Mouse (Mus musculus) CH12.LX (cell line): ENCODE data around the gene Il6st. TPM values are rescaled to one million over a fixed set of nuclear protein-coding genes. Genes with fewer than 3 reads are reported as not detected.

Experiments used
- DNase-seq: peaks from one replicate; pipeline ENCODE4 v3.0.0-alpha.2; 2013; ENCODE audit errors: extremely low read depth
- H3K27ac ChIP-seq: 2 replicates; pipeline ENCODE4 v1.5.1; 2012; ENCODE audit warnings: low read depth, mild to moderate bottlenecking, control low read depth, moderate library complexity; ENCODE audit not compliant: insufficient read depth
- H3K27me3 ChIP-seq: replicated peaks from 2 replicates; pipeline ENCODE3; 2012; ENCODE audit warnings: inconsistent platforms
- H3K36me3 ChIP-seq, 2 experiments: replicated peaks in 1 of 2; 2 replicates each; pipeline versions ENCODE3 to v1.6.1; 2012; ENCODE audit warnings: inconsistent platforms in 1 of 2, low read length in 1 of 2, mild to moderate bottlenecking in 1 of 2, mixed read lengths in 1 of 2, moderate library complexity in 1 of 2; ENCODE audit not compliant: control insufficient read depth in 1 of 2, insufficient read depth in 1 of 2
- H3K4me1 ChIP-seq, 2 experiments: 2 replicates each; pipeline ENCODE4 v1.6.1; 2012; ENCODE audit warnings: inconsistent platforms in 1 of 2, moderate library complexity in 1 of 2; ENCODE audit not compliant: insufficient read depth in 2 of 2, control insufficient read depth in 1 of 2
- H3K4me2 ChIP-seq: 2 replicates; pipeline ENCODE4 v1.6.1; 2012; ENCODE audit warnings: low read depth, mild to moderate bottlenecking, control low read depth; ENCODE audit not compliant: poor library complexity, insufficient read depth, severe bottlenecking
- H3K4me3 ChIP-seq, 3 experiments: fragments of 150-350 bp in 1 of 3; sonication (generic) in 1 of 3; replicated peaks in 1 of 3; 2 replicates each; pipeline versions ENCODE3 to v1.5.1; 2011 to 2012; ENCODE audit warnings: low read depth in 2 of 3, low read length in 2 of 3, mild to moderate bottlenecking in 2 of 3, moderate library complexity in 2 of 3, control low read depth in 1 of 3, improper control_type of control experiment in 1 of 3, inconsistent platforms in 1 of 3, mixed read lengths in 1 of 3; ENCODE audit not compliant: poor library complexity in 1 of 3
- H3K79me2 ChIP-seq: replicated peaks from 2 replicates; pipeline ENCODE4 v1.6.1; 2012; ENCODE audit warnings: mild to moderate bottlenecking, moderate library complexity; ENCODE audit not compliant: control insufficient read depth, poor library complexity, insufficient read depth, severe bottlenecking; ENCODE audit errors: extremely low read depth
- H3K9ac ChIP-seq: 2 replicates; pipeline ENCODE4 v1.6.1; 2012; ENCODE audit warnings: low read depth, mild to moderate bottlenecking, control low read depth, moderate library complexity; ENCODE audit not compliant: insufficient read depth
- H3K9me3 ChIP-seq: replicated peaks from 2 replicates; pipeline ENCODE3; 2012; ENCODE audit warnings: low read length, inconsistent platforms, mixed read lengths
- BHLHE40 ChIP-seq: IDR thresholded peaks from 2 replicates; pipeline ENCODE4 v1.6.1; 2011; ENCODE audit warnings: mild to moderate bottlenecking, low read depth, low read length, improper control_type of control experiment
- CHD1 ChIP-seq: IDR thresholded peaks from 2 replicates; pipeline ENCODE4 v1.6.1; 2012; ENCODE audit warnings: low read depth, low read length, improper control_type of control experiment, inconsistent platforms
- CHD2 ChIP-seq: IDR thresholded peaks from 2 replicates; pipeline ENCODE4 v1.6.1; 2011; ENCODE audit warnings: low read length, improper control_type of control experiment
- E2F4 ChIP-seq: IDR thresholded peaks from 2 replicates; pipeline ENCODE4 v1.6.1; 2011; ENCODE audit warnings: low read depth, low read length, improper control_type of control experiment; ENCODE audit not compliant: insufficient replicate concordance
- ELF1 ChIP-seq: IDR thresholded peaks from 2 replicates; pipeline ENCODE4 v1.6.1; 2014; ENCODE audit warnings: low read depth, mild to moderate bottlenecking, inconsistent platforms, low read length, improper control_type of control experiment
- EP300 ChIP-seq: IDR thresholded peaks from 2 replicates; pipeline ENCODE4 v1.6.1; 2011; ENCODE audit warnings: low read length, improper control_type of control experiment
- ETS1 ChIP-seq: conservative IDR thresholded peaks from 2 replicates; pipeline ENCODE4 v1.6.1; 2012; ENCODE audit warnings: low read depth, mild to moderate bottlenecking, inconsistent platforms, low read length, improper control_type of control experiment, moderate library complexity
- GABPA ChIP-seq: IDR thresholded peaks from 2 replicates; pipeline ENCODE4 v1.6.1; 2012; ENCODE audit warnings: low read depth, low read length, improper control_type of control experiment, inconsistent platforms; ENCODE audit not compliant: insufficient replicate concordance
- IRF4 ChIP-seq: IDR thresholded peaks from 2 replicates; pipeline ENCODE4 v1.6.1; 2014; ENCODE audit warnings: low read depth, mild to moderate bottlenecking, inconsistent platforms, low read length, improper control_type of control experiment
- JUN ChIP-seq: IDR thresholded peaks from 2 replicates; pipeline ENCODE4 v1.6.1; 2011; ENCODE audit warnings: low read depth, mild to moderate bottlenecking, low read length, improper control_type of control experiment, moderate library complexity; ENCODE audit not compliant: insufficient read depth
- JUND ChIP-seq: conservative IDR thresholded peaks from 2 replicates; pipeline ENCODE4 v1.6.1; 2011; ENCODE audit warnings: low read depth, low read length, improper control_type of control experiment
- KAT2A ChIP-seq: IDR thresholded peaks from 2 replicates; pipeline ENCODE4 v1.6.1; 2012; ENCODE audit warnings: low read length, improper control_type of control experiment, inconsistent platforms; ENCODE audit not compliant: insufficient replicate concordance
- MAFK ChIP-seq: IDR thresholded peaks from 2 replicates; pipeline ENCODE4 v1.6.1; 2011; ENCODE audit warnings: low read length, improper control_type of control experiment; ENCODE audit not compliant: insufficient replicate concordance
- MAX ChIP-seq: IDR thresholded peaks from 2 replicates; pipeline ENCODE4 v1.6.1; 2011; ENCODE audit warnings: low read length, improper control_type of control experiment
- MAZ ChIP-seq: IDR thresholded peaks from 2 replicates; pipeline ENCODE4 v1.6.1; 2012; ENCODE audit warnings: low read depth, mild to moderate bottlenecking, inconsistent platforms, low read length, improper control_type of control experiment, moderate library complexity
- MEF2A ChIP-seq: IDR thresholded peaks from 2 replicates; pipeline ENCODE4 v1.6.1; 2014; ENCODE audit warnings: low read depth, mild to moderate bottlenecking, inconsistent platforms, low read length, improper control_type of control experiment, borderline replicate concordance
- MXI1 ChIP-seq: IDR thresholded peaks from 2 replicates; pipeline ENCODE4 v1.6.1; 2011; ENCODE audit warnings: mild to moderate bottlenecking, low read depth, low read length, improper control_type of control experiment
- MYC ChIP-seq: IDR thresholded peaks from 2 replicates; pipeline ENCODE4 v1.6.1; 2011; ENCODE audit warnings: low read depth, mild to moderate bottlenecking, improper control_type of control experiment, low read length
- NELFE ChIP-seq: IDR thresholded peaks from 2 replicates; pipeline ENCODE4 v1.6.1; 2011; ENCODE audit warnings: low read depth, low read length, improper control_type of control experiment
- NRF1 ChIP-seq: IDR thresholded peaks from 2 replicates; pipeline ENCODE4 v1.6.1; 2014; ENCODE audit warnings: low read depth, mild to moderate bottlenecking, inconsistent platforms, low read length, improper control_type of control experiment, moderate library complexity
- PAX5 ChIP-seq: IDR thresholded peaks from 2 replicates; pipeline ENCODE4 v1.6.1; 2012; ENCODE audit warnings: low read length, inconsistent platforms, mixed read lengths
- POLR2A ChIP-seq: IDR thresholded peaks from 2 replicates; pipeline ENCODE4 v1.6.1; 2011; ENCODE audit warnings: low read depth, mild to moderate bottlenecking, improper control_type of control experiment, low read length
- POLR2AphosphoS2 ChIP-seq: IDR thresholded peaks from 2 replicates; pipeline ENCODE4 v1.6.1; 2011; ENCODE audit warnings: low read depth, low read length, improper control_type of control experiment
- RAD21 ChIP-seq: IDR thresholded peaks from 2 replicates; pipeline ENCODE4 v1.6.1; 2011; ENCODE audit warnings: low read depth, mild to moderate bottlenecking, low read length, improper control_type of control experiment, moderate library complexity
- RCOR1 ChIP-seq: conservative IDR thresholded peaks from 2 replicates; pipeline ENCODE4 v1.6.1; 2012; ENCODE audit warnings: low read depth, mild to moderate bottlenecking, inconsistent platforms, low read length, improper control_type of control experiment
- SIN3A ChIP-seq: IDR thresholded peaks from 2 replicates; pipeline ENCODE4 v1.6.1; 2012; ENCODE audit warnings: low read length, improper control_type of control experiment, inconsistent platforms
- SMC3 ChIP-seq: IDR thresholded peaks from 2 replicates; pipeline ENCODE4 v1.6.1; 2011; ENCODE audit warnings: low read depth, low read length, improper control_type of control experiment
- TBP ChIP-seq: conservative IDR thresholded peaks from 2 replicates; pipeline ENCODE4 v1.6.1; 2011; ENCODE audit warnings: low read depth, low read length, improper control_type of control experiment
- TCF12 ChIP-seq: IDR thresholded peaks from 2 replicates; pipeline ENCODE4 v1.6.1; 2014; ENCODE audit warnings: low read depth, mild to moderate bottlenecking, inconsistent platforms, low read length, improper control_type of control experiment
- UBTF ChIP-seq: IDR thresholded peaks from 2 replicates; pipeline ENCODE4 v1.6.1; 2012; ENCODE audit warnings: low read depth, mild to moderate bottlenecking, inconsistent platforms, low read length, improper control_type of control experiment, moderate library complexity
- USF1 ChIP-seq: IDR thresholded peaks from 2 replicates; pipeline ENCODE4 v1.6.1; 2014; ENCODE audit warnings: low read depth, mild to moderate bottlenecking, inconsistent platforms, low read length, improper control_type of control experiment
- ZC3H11A ChIP-seq: IDR thresholded peaks from 2 replicates; pipeline ENCODE4 v1.6.1; 2012; ENCODE audit warnings: low read depth, mild to moderate bottlenecking, inconsistent platforms, low read length, improper control_type of control experiment
- ZKSCAN1 ChIP-seq: IDR thresholded peaks from 2 replicates; pipeline ENCODE4 v1.6.1; 2012; ENCODE audit warnings: low read depth, inconsistent platforms, low read length, improper control_type of control experiment, borderline replicate concordance
- ZMIZ1 ChIP-seq: IDR thresholded peaks from 2 replicates; pipeline ENCODE4 v1.6.1; 2012; ENCODE audit warnings: low read depth, mild to moderate bottlenecking, inconsistent platforms, low read length, improper control_type of control experiment
- dilution Hi-C: fragments of 300-500 bp; cut with MboI; formaldehyde crosslinking; loops from 2 replicates; pipeline ENCODE4 v1.14.3; 2020; ENCODE audit warnings: low sequenced_read_pairs; ENCODE audit not compliant: extremely low pct_unique_long_range_greater_than_20kb, extremely low pct_ligation_motif_present
- in situ Hi-C: fragments of 300-500 bp; cut with MboI; formaldehyde crosslinking; loops from 3 replicates; pipeline ENCODE4 v1.14.3; 2019; ENCODE audit warnings: low sequenced_read_pairs, low pct_ligation_motif_present, low pct_unique_long_range_greater_than_20kb, mixed read lengths
- polyA plus RNA-seq: library from polyadenylated mRNA; unstranded; fragments of >175 nt; gene quantifications from 2 replicates; pipeline ENCODE4 v1.2.1, GENCODE M21; 2012; ENCODE audit warnings: low read depth; ENCODE audit not compliant: insufficient read length
- total RNA-seq, 2 experiments: library from RNA; depleted of rRNA; stranded (reverse); fragments of 300-350 nt in 1 of 2; fragments of >200 nt in 1 of 2; gene quantifications; 2 replicates each; pipeline ENCODE4 v1.2.3; 2012 to 2014

The Il6st gene
- total and polyA plus RNA-seq, 3 experiments = 3.5 to 7.6 (median 5.7) TPM

GRCm38 (mm10) chr13:112466136-112466945, 2.5 kb downstream of the Il6st start:
- no peak for TF ChIP-seq USF1
- no peak for TF ChIP-seq SIN3A
- no peak for TF ChIP-seq JUN
- TF ChIP-seq RAD21 = no peak; the same call in 1 of the 2 replicates
- TF ChIP-seq NELFE = peak; percentile 14; the same call in 1 of the 2 replicates
- no peak for TF ChIP-seq RCOR1
- TF ChIP-seq ZC3H11A = no peak
- no peak for TF ChIP-seq GABPA
- TF ChIP-seq E2F4 = no peak
- no peak for TF ChIP-seq MAZ
- peak; percentile 63 for TF ChIP-seq BHLHE40
- no peak for TF ChIP-seq ELF1
- TF ChIP-seq PAX5 = no peak
- no peak for TF ChIP-seq TBP
- TF ChIP-seq MYC = peak; percentile 69
- peak; percentile 44 for TF ChIP-seq MAX
- peak; percentile 17; the same call in 1 of the 2 replicates for TF ChIP-seq MXI1
- peak; percentile 54 for TF ChIP-seq EP300
- TF ChIP-seq IRF4 = peak; percentile 35; the same call in 1 of the 2 replicates
- no peak for TF ChIP-seq ZKSCAN1
- no peak for TF ChIP-seq POLR2AphosphoS2
- TF ChIP-seq SMC3 = no peak
- TF ChIP-seq NRF1 = no peak
- 0 out of 2 replicates have a peak, but pooled peaks have one; percentile 23 for TF ChIP-seq CHD2
- no peak for TF ChIP-seq POLR2A
- no peak for TF ChIP-seq JUND
- TF ChIP-seq UBTF = no peak
- TF ChIP-seq TCF12 = peak; percentile 26; the same call in 1 of the 2 replicates
- 0 out of 2 replicates have a peak, but pooled peaks have one; percentile 6 for TF ChIP-seq MAFK
- no peak for TF ChIP-seq ZMIZ1
- TF ChIP-seq CHD1 = no peak
- TF ChIP-seq MEF2A = peak; percentile 42; the same call in 1 of the 2 replicates
- TF ChIP-seq ETS1 = 0 out of 2 replicates have a peak, but pooled peaks have one; percentile 31
- no peak for TF ChIP-seq KAT2A
- no peak for DNase-seq
- Histone ChIP-seq H3K79me2 (peaks cover 31% of the 10 kb centered on the region), H3K4me2 (peak overlapping the region; percentile 98), H3K36me3 (peaks cover 0 to 8% of the 10 kb centered on the region in 2 experiments), H3K9ac (peak overlapping the region; percentile 51), H3K27me3 (peaks cover 2% of the 10 kb centered on the region), H3K4me3 (peak overlapping the region; percentile 9 to 87 (median 52)), H3K4me1 (peaks cover 8 to 30% of the 10 kb centered on the region in 2 experiments; a peak in 3 of 4 replicates), H3K27ac (peak overlapping the region; percentile 37; the same call in 1 of the 2 replicates), H3K9me3 (no peaks in the 10 kb centered on the region)
- in situ Hi-C loops = no loop called here
- dilution Hi-C loops = no loop called here
